Mouse (Mus musculus): ENCODE results near the gene Ccnyl1. TPM values are rescaled to one million over a fixed set of nuclear protein-coding genes. Genes with fewer than 3 reads are reported as not detected.

Ccnyl1 gene
- polyA plus RNA-seq, 1 experiment from 2014 or later: 11.2 TPM

DNA sequence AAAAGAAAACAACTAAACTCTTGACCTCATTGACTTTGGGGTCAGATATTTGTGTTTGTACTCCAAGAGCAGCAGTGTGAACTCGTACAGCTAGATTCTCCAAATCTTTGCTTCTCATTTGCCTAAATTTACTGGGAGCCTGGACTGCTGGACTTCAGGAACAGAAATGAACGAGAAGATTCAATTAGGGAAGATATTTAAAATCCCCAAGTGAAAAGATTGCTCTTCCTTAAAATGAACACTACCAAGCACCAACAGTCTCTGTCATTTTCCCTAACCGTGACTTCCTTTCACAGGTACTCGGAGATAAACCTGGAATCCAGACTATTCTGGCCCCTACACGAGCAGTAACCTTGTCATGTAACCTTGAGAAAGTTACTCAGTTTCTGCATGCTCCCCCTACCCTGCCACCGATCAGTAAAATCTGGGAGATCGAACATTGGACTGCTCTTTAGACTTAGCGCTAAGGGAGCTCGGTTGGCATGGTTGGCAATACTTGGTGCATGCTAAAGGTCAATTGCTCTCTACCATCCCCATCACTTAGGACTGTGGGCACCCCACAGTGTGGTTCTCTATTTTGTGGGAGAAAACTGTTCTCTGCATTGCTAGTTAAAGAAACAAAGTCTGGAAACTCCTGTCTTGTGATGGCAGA is 568 bp upstream of the Ccnyl1 start:
- Histone ChIP-seq H3K27ac (ENCODE audit: low read depth, low read length) (no peak overlapping the region), H3K4me1 (ENCODE audit: control insufficient read depth, insufficient read depth, low read length) (peaks cover 5% of the 10 kb centered on the region), H3K9ac (ENCODE audit: low read length) (peak overlapping the region; percentile 66), H3K36me3 (ENCODE audit: control insufficient read depth, insufficient read depth, low read length) (no peaks in the 10 kb centered on the region), H3K4me2 (ENCODE audit: low read depth) (peak overlapping the region; percentile 90), H3K27me3 (ENCODE audit: control insufficient read depth, insufficient read depth, low read length) (no peaks in the 10 kb centered on the region), H3K4me3 (ENCODE audit: low read depth, low read length) (peak overlapping the region; percentile 90), H3K9me3 (ENCODE audit: control insufficient read depth, low read length) (no peaks in the 10 kb centered on the region)
- DNase-seq (ENCODE audit: low spot score): no peak
- no peak for ATAC-seq (ENCODE audit: insufficient read depth, low FRiP score, low TSS enrichment)
- WGBS: 29% methylated on average over 9 of the region's 9 CpGs

DNA sequence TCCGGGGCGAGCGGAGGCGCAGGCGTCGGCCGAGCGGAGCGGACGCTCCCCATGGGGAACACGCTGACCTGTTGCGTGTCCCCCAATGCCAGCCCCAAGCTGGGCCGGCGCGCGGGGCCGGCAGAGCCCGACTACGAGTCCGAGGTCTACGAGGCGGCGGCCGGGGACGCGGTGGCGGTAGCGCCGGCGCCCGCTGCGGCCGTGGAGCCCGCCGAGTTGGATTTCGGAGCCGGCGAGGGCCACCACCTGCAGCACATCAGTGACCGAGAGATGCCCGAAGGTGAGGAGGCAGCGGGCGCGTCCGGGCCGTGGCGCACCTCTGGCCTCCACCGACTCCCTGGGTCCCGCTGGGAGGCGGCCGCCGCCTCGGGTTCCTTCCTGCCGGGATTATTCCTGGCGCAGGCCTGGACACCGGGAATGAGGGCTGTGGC is 881 bp downstream of the Ccnyl1 start:
- DNase-seq (ENCODE audit: low spot score) (peak; percentile 66), ATAC-seq (ENCODE audit: insufficient read depth, low FRiP score, low TSS enrichment) (peak; percentile 15)
- Histone ChIP-seq H3K36me3 (ENCODE audit: control insufficient read depth, insufficient read depth, low read length) (no peaks in the 10 kb centered on the region), H3K27ac (ENCODE audit: low read depth, low read length) (peak overlapping the region; percentile 80), H3K9ac (ENCODE audit: low read length) (peak overlapping the region; percentile 84), H3K9me3 (ENCODE audit: control insufficient read depth, low read length) (no peaks in the 10 kb centered on the region), H3K4me2 (ENCODE audit: low read depth) (peak overlapping the region; percentile 82), H3K4me1 (ENCODE audit: control insufficient read depth, insufficient read depth, low read length) (peaks cover 5% of the 10 kb centered on the region), H3K27me3 (ENCODE audit: control insufficient read depth, insufficient read depth, low read length) (no peaks in the 10 kb centered on the region), H3K4me3 (ENCODE audit: low read depth, low read length) (peak overlapping the region; percentile 90)
- under 1% methylated on average over 32 of the region's 55 CpGs for WGBS

DNA sequence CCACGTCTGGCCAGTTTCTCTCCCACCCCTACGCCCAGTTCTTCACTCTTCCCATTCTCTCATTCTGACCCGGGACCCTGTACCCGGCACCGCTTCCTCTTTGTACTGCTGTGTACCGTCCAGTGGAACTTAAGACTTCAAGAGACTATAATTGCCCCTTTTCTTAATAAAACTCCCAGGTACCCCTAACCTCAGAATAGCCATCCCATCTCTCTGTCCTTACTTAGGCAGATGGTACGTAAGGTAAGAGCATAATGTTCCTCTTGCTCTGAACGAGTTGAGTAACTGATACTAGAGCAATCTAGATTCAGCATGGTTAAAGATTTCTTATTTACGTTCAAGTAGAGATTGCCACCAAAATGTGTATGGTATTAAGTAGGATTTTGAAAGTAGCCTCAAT is 1.3 kb downstream of the Ccnyl1 start:
- peak overlapping the region; percentile 82 for H3K4me2 ChIP-seq (ENCODE audit: low read depth)
- no peaks in the 10 kb centered on the region for H3K9me3 ChIP-seq (ENCODE audit: control insufficient read depth, low read length)
- no peak for DNase-seq (ENCODE audit: low spot score)
- H3K4me3 ChIP-seq (ENCODE audit: low read depth, low read length): peak overlapping the region; percentile 90
- no peaks in the 10 kb centered on the region for H3K27me3 ChIP-seq (ENCODE audit: control insufficient read depth, insufficient read depth, low read length)
- peaks cover 5% of the 10 kb centered on the region for H3K4me1 ChIP-seq (ENCODE audit: control insufficient read depth, insufficient read depth, low read length)
- H3K36me3 ChIP-seq (ENCODE audit: control insufficient read depth, insufficient read depth, low read length): no peaks in the 10 kb centered on the region
- H3K27ac ChIP-seq (ENCODE audit: low read depth, low read length): peak overlapping the region; percentile 80
- peak overlapping the region; percentile 84 for H3K9ac ChIP-seq (ENCODE audit: low read length)
- 2% methylated on average over 9 of the region's 9 CpGs for WGBS
- no peak for ATAC-seq (ENCODE audit: insufficient read depth, low FRiP score, low TSS enrichment)

DNA sequence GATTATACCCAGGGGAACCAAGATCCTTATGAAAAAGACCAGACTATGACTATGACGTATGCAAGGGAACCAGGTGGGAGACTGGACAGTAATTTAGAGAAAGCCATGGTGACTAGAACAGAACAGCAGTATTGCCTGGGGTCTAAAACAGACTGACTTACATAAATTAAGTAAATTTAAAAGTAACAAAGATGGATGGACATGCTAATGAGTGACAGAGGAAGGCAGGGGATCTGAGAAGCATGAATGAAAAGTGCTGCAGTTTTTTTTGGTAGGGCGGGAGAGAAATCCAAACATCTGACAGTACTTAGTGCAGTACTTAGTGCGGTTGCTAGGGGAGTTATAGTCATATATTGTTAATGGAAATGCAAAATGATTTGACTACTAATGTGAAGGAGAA is 4.9 kb downstream of the Ccnyl1 start:
- Histone ChIP-seq H3K27me3 (ENCODE audit: control insufficient read depth, insufficient read depth, low read length) (no peaks in the 10 kb centered on the region), H3K9me3 (ENCODE audit: control insufficient read depth, low read length) (no peaks in the 10 kb centered on the region), H3K4me3 (ENCODE audit: low read depth, low read length) (no peak overlapping the region), H3K36me3 (ENCODE audit: control insufficient read depth, insufficient read depth, low read length) (no peaks in the 10 kb centered on the region), H3K9ac (ENCODE audit: low read length) (no peak overlapping the region), H3K4me1 (ENCODE audit: control insufficient read depth, insufficient read depth, low read length) (peaks cover 5% of the 10 kb centered on the region; the same call in 1 of the 2 replicates), H3K4me2 (ENCODE audit: low read depth) (no peak overlapping the region), H3K27ac (ENCODE audit: low read depth, low read length) (no peak overlapping the region)
- ATAC-seq (ENCODE audit: insufficient read depth, low FRiP score, low TSS enrichment) (no peak), DNase-seq (ENCODE audit: low spot score) (no peak)
- 76% methylated on average over 3 of the region's 3 CpGs for WGBS

DNA sequence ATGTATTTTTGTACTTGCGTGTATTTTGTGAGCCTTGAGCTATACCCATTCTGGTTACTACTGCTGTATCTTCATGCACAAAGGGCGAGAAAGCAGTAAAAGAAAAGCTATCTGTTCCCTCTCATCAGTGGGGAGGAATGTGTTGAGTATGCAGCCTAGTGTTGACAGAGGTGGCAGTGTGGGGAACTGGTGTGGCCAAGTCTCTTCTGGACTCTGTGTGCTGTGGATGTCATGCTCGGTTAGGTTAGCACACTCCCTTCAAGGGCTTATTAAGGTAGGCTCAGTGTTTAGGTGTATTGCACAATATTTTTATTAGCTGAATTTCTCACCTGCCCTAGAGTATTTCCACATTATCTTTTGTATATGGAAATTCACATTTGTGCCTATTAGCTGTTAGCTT is 11.5 kb downstream of the Ccnyl1 start:
- no peak for DNase-seq (ENCODE audit: low spot score)
- no peaks in the 10 kb centered on the region for H3K27me3 ChIP-seq (ENCODE audit: control insufficient read depth, insufficient read depth, low read length)
- no peaks in the 10 kb centered on the region for H3K4me1 ChIP-seq (ENCODE audit: control insufficient read depth, insufficient read depth, low read length)
- WGBS: 88% methylated on average over 3 of the region's 3 CpGs
- no peak for ATAC-seq (ENCODE audit: insufficient read depth, low FRiP score, low TSS enrichment)
- no peak overlapping the region for H3K4me3 ChIP-seq (ENCODE audit: low read depth, low read length)
- H3K9me3 ChIP-seq (ENCODE audit: control insufficient read depth, low read length): no peaks in the 10 kb centered on the region
- H3K27ac ChIP-seq (ENCODE audit: low read depth, low read length): no peak overlapping the region
- H3K9ac ChIP-seq (ENCODE audit: low read length): no peak overlapping the region
- H3K4me2 ChIP-seq (ENCODE audit: low read depth): no peak overlapping the region
- no peaks in the 10 kb centered on the region; the same call in 1 of the 2 replicates for H3K36me3 ChIP-seq (ENCODE audit: control insufficient read depth, insufficient read depth, low read length)

DNA sequence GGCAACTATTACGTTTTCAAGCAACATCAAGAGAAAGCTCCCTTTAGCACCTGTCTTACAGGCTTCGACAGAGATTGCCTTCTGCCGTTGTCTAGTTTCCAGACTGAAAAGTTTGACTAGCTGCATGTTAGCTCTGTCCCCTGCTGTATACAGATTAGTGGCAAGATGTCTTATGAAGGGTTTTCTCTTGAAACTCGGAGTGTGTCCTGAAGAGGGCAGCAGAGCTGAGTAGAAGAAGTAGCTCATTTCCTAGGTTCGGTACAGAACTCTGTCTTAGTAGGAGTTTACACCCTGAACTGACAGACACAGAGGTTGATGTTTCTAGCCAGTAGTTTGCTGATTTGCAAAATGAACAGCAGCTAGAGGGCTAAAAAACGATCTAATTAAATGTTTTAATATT is 15.0 kb downstream of the Ccnyl1 start:
- Histone ChIP-seq H3K9me3 (ENCODE audit: control insufficient read depth, low read length) (no peaks in the 10 kb centered on the region), H3K9ac (ENCODE audit: low read length) (no peak overlapping the region), H3K27me3 (ENCODE audit: control insufficient read depth, insufficient read depth, low read length) (no peaks in the 10 kb centered on the region), H3K27ac (ENCODE audit: low read depth, low read length) (no peak overlapping the region), H3K4me3 (ENCODE audit: low read depth, low read length) (no peak overlapping the region), H3K4me2 (ENCODE audit: low read depth) (no peak overlapping the region), H3K36me3 (ENCODE audit: control insufficient read depth, insufficient read depth, low read length) (no peaks in the 10 kb centered on the region; the same call in 1 of the 2 replicates), H3K4me1 (ENCODE audit: control insufficient read depth, insufficient read depth, low read length) (no peaks in the 10 kb centered on the region)
- DNase-seq (ENCODE audit: low spot score) (peak; percentile 44), ATAC-seq (ENCODE audit: insufficient read depth, low FRiP score, low TSS enrichment) (no peak)
- 50% methylated on average over 6 of the region's 6 CpGs for WGBS

DNA sequence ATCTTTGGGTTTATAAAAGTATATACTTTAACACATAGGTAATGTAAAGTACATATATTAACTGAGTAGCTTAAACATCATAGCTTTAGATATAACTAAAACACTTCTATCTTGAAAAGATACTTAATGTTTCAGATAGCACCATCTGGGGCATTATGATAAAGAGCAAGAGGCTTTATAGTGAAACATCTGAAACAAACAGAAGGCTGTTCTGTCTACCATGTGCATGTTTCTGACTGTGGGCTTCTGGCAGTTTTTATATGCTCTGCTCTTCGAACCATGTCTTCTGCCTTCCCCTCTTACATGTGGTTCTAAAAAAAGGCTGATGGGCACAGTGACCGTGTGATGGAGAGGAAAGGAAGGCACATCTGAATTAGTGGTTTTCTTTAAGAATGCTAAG is 16.4 kb downstream of the Ccnyl1 start:
- no peak overlapping the region for H3K4me2 ChIP-seq (ENCODE audit: low read depth)
- H3K27ac ChIP-seq (ENCODE audit: low read depth, low read length): no peak overlapping the region
- H3K4me3 ChIP-seq (ENCODE audit: low read depth, low read length): no peak overlapping the region
- no peak overlapping the region for H3K9ac ChIP-seq (ENCODE audit: low read length)
- H3K36me3 ChIP-seq (ENCODE audit: control insufficient read depth, insufficient read depth, low read length): no peaks in the 10 kb centered on the region; the same call in 1 of the 2 replicates
- no peaks in the 10 kb centered on the region for H3K4me1 ChIP-seq (ENCODE audit: control insufficient read depth, insufficient read depth, low read length)
- no peaks in the 10 kb centered on the region for H3K27me3 ChIP-seq (ENCODE audit: control insufficient read depth, insufficient read depth, low read length)
- H3K9me3 ChIP-seq (ENCODE audit: control insufficient read depth, low read length): no peaks in the 10 kb centered on the region
- WGBS: 92% methylated on average over 2 of the region's 2 CpGs
- DNase-seq (ENCODE audit: low spot score) (no peak), ATAC-seq (ENCODE audit: insufficient read depth, low FRiP score, low TSS enrichment) (no peak)

DNA sequence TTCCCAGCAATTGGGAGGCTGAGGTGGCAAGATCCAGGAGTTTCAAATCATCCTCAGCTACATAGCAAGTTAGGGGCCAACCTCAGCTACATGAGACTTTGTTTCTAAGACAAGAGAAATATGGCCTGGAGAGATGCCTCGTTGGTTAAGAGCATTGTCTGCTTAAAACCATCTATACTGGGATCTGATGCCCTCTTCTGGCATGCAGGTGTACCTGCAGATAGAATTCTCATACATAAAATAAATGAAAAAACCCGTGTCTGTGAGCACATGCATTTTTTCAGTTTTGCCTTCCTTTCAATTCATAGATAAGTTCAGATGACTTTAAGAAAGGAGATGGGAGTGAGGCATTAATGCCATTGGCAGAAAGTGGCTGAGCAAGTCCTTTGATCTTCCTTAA is 19.6 kb downstream of the Ccnyl1 start:
- H3K9ac ChIP-seq (ENCODE audit: low read length): no peak overlapping the region
- H3K9me3 ChIP-seq (ENCODE audit: control insufficient read depth, low read length): no peaks in the 10 kb centered on the region
- H3K4me1 ChIP-seq (ENCODE audit: control insufficient read depth, insufficient read depth, low read length): no peaks in the 10 kb centered on the region
- H3K36me3 ChIP-seq (ENCODE audit: control insufficient read depth, insufficient read depth, low read length): no peaks in the 10 kb centered on the region; the same call in 1 of the 2 replicates
- DNase-seq (ENCODE audit: low spot score) (no peak), ATAC-seq (ENCODE audit: insufficient read depth, low FRiP score, low TSS enrichment) (no peak)
- no peak overlapping the region for H3K27ac ChIP-seq (ENCODE audit: low read depth, low read length)
- 29% methylated on average over 2 of the region's 2 CpGs for WGBS
- H3K4me3 ChIP-seq (ENCODE audit: low read depth, low read length): no peak overlapping the region
- H3K4me2 ChIP-seq (ENCODE audit: low read depth): no peak overlapping the region
- H3K27me3 ChIP-seq (ENCODE audit: control insufficient read depth, insufficient read depth, low read length): no peaks in the 10 kb centered on the region

DNA sequence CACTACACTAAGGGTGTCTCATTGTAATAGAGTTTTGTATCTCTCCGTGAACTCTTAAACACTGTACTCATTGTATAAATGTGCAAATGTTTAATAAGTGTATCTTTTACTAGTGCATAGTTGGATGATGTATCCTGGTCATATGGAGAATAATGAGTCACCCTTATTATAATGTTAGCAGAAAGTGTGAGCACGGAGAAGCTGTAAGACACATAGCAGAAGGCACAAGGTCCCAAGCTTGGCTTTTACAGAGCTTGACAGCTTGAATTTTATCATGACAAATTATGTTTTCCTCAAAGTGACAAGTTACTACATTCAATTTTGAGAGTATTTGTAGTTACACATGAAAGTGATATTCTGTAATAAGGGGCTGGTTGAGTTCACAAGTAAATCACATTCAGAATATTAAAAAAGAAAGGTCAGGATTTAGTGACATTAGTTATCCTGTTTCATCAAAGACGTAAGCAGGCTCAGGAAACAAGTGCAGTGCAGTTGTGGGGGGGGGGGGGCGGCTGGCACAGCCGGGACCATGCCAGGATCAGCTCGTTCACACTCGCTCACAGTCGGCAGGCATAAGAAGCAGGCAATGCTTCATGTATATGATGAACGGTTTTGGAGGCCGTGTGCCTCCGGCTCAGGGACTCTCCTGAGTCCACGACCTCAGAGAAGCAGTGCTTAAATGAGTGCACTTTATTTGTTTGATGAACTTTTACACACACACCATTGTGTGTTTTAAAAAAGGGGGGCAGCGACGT is 21.9 kb downstream of the Ccnyl1 start:
- no peaks in the 10 kb centered on the region for H3K4me1 ChIP-seq (ENCODE audit: control insufficient read depth, insufficient read depth, low read length)
- H3K36me3 ChIP-seq (ENCODE audit: control insufficient read depth, insufficient read depth, low read length): no peaks in the 10 kb centered on the region; the same call in 1 of the 2 replicates
- WGBS: 86% methylated on average over 14 of the region's 14 CpGs
- ATAC-seq (ENCODE audit: insufficient read depth, low FRiP score, low TSS enrichment) (no peak), DNase-seq (ENCODE audit: low spot score) (no peak)
- H3K4me3 ChIP-seq (ENCODE audit: low read depth, low read length): no peak overlapping the region
- no peak overlapping the region for H3K27ac ChIP-seq (ENCODE audit: low read depth, low read length)
- no peak overlapping the region for H3K9ac ChIP-seq (ENCODE audit: low read length)
- no peaks in the 10 kb centered on the region for H3K27me3 ChIP-seq (ENCODE audit: control insufficient read depth, insufficient read depth, low read length)
- H3K4me2 ChIP-seq (ENCODE audit: low read depth): no peak overlapping the region
- H3K9me3 ChIP-seq (ENCODE audit: control insufficient read depth, low read length): no peaks in the 10 kb centered on the region
